21 mouse cellular contexts compared by ENCODE assay signal in the genomic region with DNA sequence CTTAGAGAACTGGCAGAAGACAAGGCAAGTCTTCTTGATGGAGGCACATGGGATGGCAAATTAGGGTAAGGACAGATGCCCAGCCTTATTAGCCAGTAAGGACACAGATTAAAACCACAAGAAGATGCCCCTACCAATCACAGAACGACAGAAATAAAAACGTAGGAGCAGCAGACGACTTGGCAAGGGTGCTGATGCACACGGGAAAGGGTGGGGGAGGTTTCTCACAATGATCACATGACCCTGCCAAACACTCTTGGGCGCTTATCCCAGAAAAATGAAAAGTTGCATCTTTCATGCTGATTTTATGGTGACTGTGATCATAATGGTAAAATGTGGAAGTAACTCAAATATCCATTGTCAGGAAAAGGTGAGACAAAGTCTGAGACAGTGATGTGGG.
DNase-seq lines count a peak whose midpoint lies in the region.
"Had no signal": no experiment of that assay in that cellular context is flagged by ENCODE, and none has a peak within 500 bp of the region (broad histone marks: within the 10 kb centered on the region; RNA-seq: fewer than 3 reads in every experiment).

No protein-coding gene starts in this region.

- DNase-seq in cerebellum, postnatal 14 days: peak; percentile 18 to 24
- DNase-seq in cerebellum, adult 18-20 months: no peak
- peak; percentile 9 for DNase-seq in heart, adult 11 months
- no peak for DNase-seq in heart, adult 18-20 months
- peak; percentile 28 for DNase-seq in right cerebral cortex, adult 18-20 months
- no peak for DNase-seq in right cerebral cortex, postnatal 14 days
- DNase-seq in MN1 (ENCODE audit: low spot score): no peak
- DNase-seq: adrenal gland, adult 8-10 months; cerebellum, adult 11-12 months; cerebellum, postnatal 36 days; gastrocnemius, adult 2 months; gastrocnemius, postnatal 36 days; heart, postnatal 10 days; kidney, adult 9 months; kidney, postnatal 10 days; liver; lung, adult 2 months; lung, postnatal 14 days; right cerebral cortex, postnatal 4 days; thymus, adult 18-20 months; thymus, postnatal 36 days had no signal

Comparison
In these comparisons a context has a peak if more than half of its experiments do, and no peak if none do; other contexts are left out.
1. DNase-seq: peak in cerebellum, postnatal 14 days (2 of 2), heart, adult 11 months (single experiment) and right cerebral cortex, adult 18-20 months (single experiment); none in cerebellum, adult 18-20 months (0 of 2), heart, adult 18-20 months (0 of 2), right cerebral cortex, postnatal 14 days (single experiment) and MN1 (single experiment).